Mouse (Mus musculus) testis, adult 2 months (tissue): ENCODE measurements around the gene Fndc7. TPM values are rescaled to one million over a fixed set of nuclear protein-coding genes. Genes with fewer than 3 reads are reported as not detected.

Experiments used
- H3K27ac ChIP-seq: fragments of 200-500 bp; 2 replicates; pipeline ENCODE4 v1.5.1; 2012; ENCODE audit warnings: low read depth, low read length; ENCODE audit not compliant: control insufficient read depth, insufficient read depth
- H3K27me3 ChIP-seq: fragments of 200-500 bp; 2 replicates; pipeline ENCODE4 v1.6.1; 2012; ENCODE audit warnings: mild to moderate bottlenecking, low read length, moderate library complexity; ENCODE audit not compliant: control insufficient read depth, insufficient read depth
- H3K36me3 ChIP-seq: fragments of 200-500 bp; 2 replicates; pipeline ENCODE4 v1.6.1; 2012; ENCODE audit warnings: mild to moderate bottlenecking, low read length; ENCODE audit not compliant: control insufficient read depth, insufficient read depth
- H3K4me1 ChIP-seq: fragments of 200-500 bp; 2 replicates; pipeline ENCODE4 v1.6.1; 2012; ENCODE audit warnings: low read length; ENCODE audit not compliant: control insufficient read depth, insufficient read depth
- H3K4me3 ChIP-seq: fragments of 200-500 bp; 2 replicates; pipeline ENCODE4 v1.5.1; 2012; ENCODE audit warnings: low read depth, mild to moderate bottlenecking, low read length, moderate library complexity, mixed read lengths; ENCODE audit not compliant: control insufficient read depth
- CTCF ChIP-seq: fragments of 200-500 bp; IDR thresholded peaks from 2 replicates; pipeline ENCODE4 v1.5.1; 2012; ENCODE audit warnings: low read depth, mild to moderate bottlenecking, inconsistent platforms, low read length, moderate library complexity; ENCODE audit not compliant: control insufficient read depth, insufficient read depth, insufficient replicate concordance
- POLR2A ChIP-seq: fragments of 200-500 bp; IDR thresholded peaks from 2 replicates; pipeline ENCODE4 v1.6.1; 2012; ENCODE audit warnings: low read depth, mild to moderate bottlenecking, inconsistent platforms, low read length, moderate library complexity; ENCODE audit not compliant: control insufficient read depth
- polyA plus RNA-seq: library from polyadenylated mRNA; depleted of rRNA; stranded (reverse); fragments of >200 nt; gene quantifications from 2 replicates; pipeline ENCODE4 v1.2.3, GENCODE M21; 2012

Fndc7 gene
- polyA plus RNA-seq, 1 experiment = 0.53 TPM

GRCm38 (mm10) chr3:108902934-108903333, 13.1 kb upstream of the Fndc7 start:
- Histone ChIP-seq H3K36me3 (no peaks in the 10 kb centered on the region; the same call in 1 of the 2 replicates), H3K27me3 (no peaks in the 10 kb centered on the region), H3K4me1 (no peaks in the 10 kb centered on the region), H3K4me3 (no peak overlapping the region), H3K27ac (no peak overlapping the region)
- TF ChIP-seq CTCF = no peak
- no peak for TF ChIP-seq POLR2A

- Histone ChIP-seq H3K27ac (no peak overlapping the region), H3K4me1 (no peaks in the 10 kb centered on the region), H3K27me3 (no peaks in the 10 kb centered on the region), H3K36me3 (no peaks in the 10 kb centered on the region; the same call in 1 of the 2 replicates), H3K4me3 (no peak overlapping the region)
- TF ChIP-seq CTCF (no peak), POLR2A (no peak)
Measured at GRCm38 (mm10) chr3:108902038-108902437, 12.2 kb upstream of the Fndc7 start.

GRCm38 (mm10) chr3:108900681-108901080, 10.9 kb upstream of the Fndc7 start:
- Histone ChIP-seq H3K27me3 (no peaks in the 10 kb centered on the region), H3K36me3 (no peaks in the 10 kb centered on the region; the same call in 1 of the 2 replicates), H3K4me1 (no peaks in the 10 kb centered on the region), H3K27ac (no peak overlapping the region), H3K4me3 (no peak overlapping the region)
- TF ChIP-seq POLR2A (no peak), CTCF (no peak)

DNA sequence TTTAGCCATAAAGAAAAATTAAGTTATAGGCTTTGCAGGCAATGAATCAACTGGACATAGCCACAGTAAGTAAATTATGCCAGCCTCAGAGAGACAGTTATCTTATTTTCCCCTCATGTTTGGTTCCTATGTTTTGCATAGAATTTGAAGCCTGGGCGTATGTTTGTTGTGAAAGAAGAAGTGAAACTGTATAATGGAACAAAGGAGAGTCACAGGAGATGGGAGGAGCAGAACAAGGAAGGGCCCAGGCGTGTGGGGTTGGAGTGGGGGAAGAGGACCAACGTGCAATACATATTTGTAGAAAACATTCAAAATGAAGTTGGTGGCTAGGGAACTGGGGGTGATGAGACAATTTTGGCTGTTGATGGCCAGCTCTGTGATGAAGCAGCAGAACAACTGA, 10.3 kb upstream of the Fndc7 start:
- Histone ChIP-seq H3K27ac (no peak overlapping the region), H3K36me3 (no peaks in the 10 kb centered on the region; the same call in 1 of the 2 replicates), H3K4me1 (no peaks in the 10 kb centered on the region), H3K4me3 (no peak overlapping the region), H3K27me3 (no peaks in the 10 kb centered on the region)
- TF ChIP-seq POLR2A (no peak), CTCF (no peak)

DNA sequence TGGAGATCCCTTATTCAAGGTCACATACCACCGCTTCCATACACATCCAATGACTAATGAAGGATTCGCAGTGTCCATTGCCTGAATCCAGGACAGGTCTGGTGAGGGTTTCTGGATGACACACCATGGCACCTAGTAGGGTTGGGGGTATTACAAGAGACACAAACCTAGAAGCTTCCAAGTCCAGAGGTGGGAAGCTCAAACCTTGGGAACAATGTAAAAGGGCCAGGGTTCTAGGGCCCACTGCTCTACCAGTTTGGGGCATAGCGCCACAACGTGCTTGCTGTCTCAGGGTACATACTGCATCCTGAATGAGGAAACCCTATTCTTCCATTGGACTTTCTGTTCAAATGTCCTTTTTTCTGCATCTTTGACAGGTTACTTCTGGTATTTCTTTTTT, 8.8 kb upstream of the Fndc7 start:
- Histone ChIP-seq H3K27me3 (no peaks in the 10 kb centered on the region), H3K36me3 (no peaks in the 10 kb centered on the region), H3K27ac (no peak overlapping the region), H3K4me3 (no peak overlapping the region), H3K4me1 (no peaks in the 10 kb centered on the region)
- TF ChIP-seq CTCF (no peak), POLR2A (no peak)

- H3K27me3 ChIP-seq = no peaks in the 10 kb centered on the region
- TF ChIP-seq POLR2A = no peak
- TF ChIP-seq CTCF = no peak
Measured at GRCm38 (mm10) chr3:108892914-108893313, 3.1 kb upstream of the Fndc7 start.

DNA sequence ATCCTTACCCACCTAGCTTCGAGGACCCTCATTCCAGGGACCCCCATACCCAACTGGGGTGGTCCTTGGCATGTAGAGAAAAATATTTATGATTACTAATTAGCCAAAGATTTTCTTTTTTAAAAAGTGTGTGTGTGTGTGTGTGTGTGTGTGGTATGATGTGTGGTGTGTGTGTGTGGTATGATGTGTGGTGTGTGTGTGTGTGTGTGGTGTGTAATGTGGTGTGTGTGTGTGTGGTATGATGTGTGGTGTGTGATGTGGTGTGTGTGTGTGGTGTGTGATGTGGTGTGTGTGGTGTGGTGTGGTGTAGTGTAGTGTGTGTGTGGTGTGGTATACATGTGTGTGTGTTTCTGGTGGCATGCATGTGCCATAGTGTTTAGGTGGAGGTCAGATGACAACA, 2.3 kb upstream of the Fndc7 start:
- H3K4me3 ChIP-seq = no peak overlapping the region
- TF ChIP-seq POLR2A (no peak), CTCF (no peak)
- H3K27ac ChIP-seq = no peak overlapping the region
- H3K27me3 ChIP-seq = no peaks in the 10 kb centered on the region
- no peaks in the 10 kb centered on the region for H3K4me1 ChIP-seq
- no peaks in the 10 kb centered on the region for H3K36me3 ChIP-seq

More at GRCm38 (mm10) chr3:108892914-108893313, 3.1 kb upstream of the Fndc7 start:
- Histone ChIP-seq H3K4me3 (no peak overlapping the region), H3K36me3 (no peaks in the 10 kb centered on the region), H3K4me1 (no peaks in the 10 kb centered on the region), H3K27ac (no peak overlapping the region)

DNA sequence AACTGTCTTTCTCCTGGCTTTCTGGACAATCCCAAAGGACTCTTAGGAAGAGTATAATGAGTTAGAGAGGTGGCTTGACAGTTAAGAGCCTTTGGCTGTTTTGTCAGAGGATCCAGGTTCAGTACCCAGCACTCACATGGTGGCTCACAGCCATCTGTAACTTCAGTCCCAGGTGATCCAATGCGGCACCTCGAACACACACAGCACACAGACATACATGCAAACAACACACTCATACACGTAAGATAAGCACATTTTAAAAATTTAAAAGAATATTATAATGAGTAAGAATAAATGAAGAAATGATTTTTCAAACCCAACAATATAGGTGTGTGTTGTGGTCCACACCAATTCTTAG, 2.2 kb downstream of the Fndc7 start:
- no peaks in the 10 kb centered on the region for H3K27me3 ChIP-seq
- no peaks in the 10 kb centered on the region for H3K36me3 ChIP-seq
- no peak overlapping the region for H3K4me3 ChIP-seq
- no peaks in the 10 kb centered on the region for H3K4me1 ChIP-seq
- TF ChIP-seq POLR2A (no peak), CTCF (no peak)
- no peak overlapping the region for H3K27ac ChIP-seq
